Mouse (Mus musculus): ENCODE data around the gene Cmtm5.
"Not testable (repeated sequence)": the region's sequence is repeated elsewhere in the genome, so short reads cannot be mapped to it uniquely, and the experiment has no call there.

Cmtm5 gene

GRCm38 (mm10) chr14:54936831-54937160 is 735 bp downstream of the Cmtm5 start:
- DNase-seq, result no peak

GRCm38 (mm10) chr14:54937361-54938182 is 1.5 kb downstream of the Cmtm5 start:
- DNase-seq, result no peak

- peak; percentile 92 for DNase-seq
Measured at GRCm38 (mm10) chr14:54938431-54939219, 2.6 kb downstream of the Cmtm5 start.

- peak; percentile 95 for DNase-seq
Measured at GRCm38 (mm10) chr14:54939434-54940175, 3.5 kb downstream of the Cmtm5 start.

- no peak for DNase-seq
Measured at GRCm38 (mm10) chr14:54940176-54940530, 4.1 kb downstream of the Cmtm5 start.

- DNase-seq, result peak; percentile 93
Measured at GRCm38 (mm10) chr14:54941024-54941978, 5.2 kb downstream of the Cmtm5 start.

GRCm38 (mm10) chr14:54942479-54942878 is 6.4 kb downstream of the Cmtm5 start:
- no peak for DNase-seq

- DNase-seq, result no peak
Measured at GRCm38 (mm10) chr14:54943971-54944370, 7.9 kb downstream of the Cmtm5 start.

GRCm38 (mm10) chr14:54944939-54945338 is 8.9 kb downstream of the Cmtm5 start:
- DNase-seq, result no peak

- no peak for DNase-seq
Measured at GRCm38 (mm10) chr14:54945975-54946704, 10.1 kb downstream of the Cmtm5 start.

GRCm38 (mm10) chr14:54947008-54947407 is 10.9 kb downstream of the Cmtm5 start:
- not testable (repeated sequence) for DNase-seq

GRCm38 (mm10) chr14:54948781-54949180 is 12.7 kb downstream of the Cmtm5 start:
- no peak for DNase-seq

GRCm38 (mm10) chr14:54950493-54950892 is 14.4 kb downstream of the Cmtm5 start:
- DNase-seq, result no peak

- DNase-seq, result no peak
Measured at GRCm38 (mm10) chr14:54951587-54951986, 15.5 kb downstream of the Cmtm5 start.

- DNase-seq, result no peak
Measured at GRCm38 (mm10) chr14:54953664-54954206, 17.7 kb downstream of the Cmtm5 start.

GRCm38 (mm10) chr14:54954474-54954873 is 18.4 kb downstream of the Cmtm5 start:
- DNase-seq, result no peak

- DNase-seq, result no peak
Measured at GRCm38 (mm10) chr14:54955481-54955880, 19.4 kb downstream of the Cmtm5 start.

- no peak for DNase-seq
Measured at GRCm38 (mm10) chr14:54956533-54956932, 20.5 kb downstream of the Cmtm5 start.

- no peak for DNase-seq
Measured at GRCm38 (mm10) chr14:54958503-54958902, 22.4 kb downstream of the Cmtm5 start.

- DNase-seq, result no peak
Measured at GRCm38 (mm10) chr14:54959197-54959596, 23.1 kb downstream of the Cmtm5 start.

Measured in heart, adult 11 months (tissue).